Mouse (Mus musculus): ENCODE data around the gene AF067063. TPM values are rescaled to one million over a fixed set of nuclear protein-coding genes. Genes with fewer than 3 reads are reported as not detected.
A peak's percentile ranks its signal among the peaks of the same experiment; 100 is the strongest.
"Not testable (repeated sequence)": the region's sequence is repeated elsewhere in the genome, so short reads cannot be mapped to it uniquely, and the experiment has no call there.

AF067063 gene
- not detected for total RNA-seq (2021)
- long read RNA-seq, result 0 reads

- DNase-seq (ENCODE audit: low spot score in 2 of 2), result not testable (repeated sequence)
Observed at GRCm38 (mm10) chr13:119830116-119830515, at the start of gene AF067063. Gene AF067063, minus strand, starts transcription at chr13:119830216.

GRCm38 (mm10) chr13:119864395-119864999 lies 34.5 kb upstream of the AF067063 start:
- not testable (repeated sequence) for DNase-seq (ENCODE audit: low spot score in 2 of 2)

- DNase-seq (ENCODE audit: low spot score in 2 of 2), result not testable (repeated sequence)
Observed at GRCm38 (mm10) chr13:119862399-119862798, 32.4 kb upstream of the AF067063 start.

- DNase-seq (ENCODE audit: low spot score in 2 of 2), result peak in 1 of 2 experiments; percentile 15
Observed at GRCm38 (mm10) chr13:119839982-119840381, 10.0 kb upstream of the AF067063 start.

- DNase-seq (ENCODE audit: low spot score in 2 of 2), result peak; percentile 51 to 65
Observed at GRCm38 (mm10) chr13:119837719-119838337, 7.8 kb upstream of the AF067063 start.

GRCm38 (mm10) chr13:119836324-119836811 lies 6.4 kb upstream of the AF067063 start:
- DNase-seq (ENCODE audit: low spot score in 2 of 2), result peak; percentile 14 to 25

- DNase-seq (ENCODE audit: low spot score in 2 of 2), result peak; percentile 45 to 55
Observed at GRCm38 (mm10) chr13:119835320-119836056, 5.5 kb upstream of the AF067063 start, which contains the start of gene D13Ertd608e. Gene D13Ertd608e, plus strand, starts transcription at chr13:119836006.

GRCm38 (mm10) chr13:119817579-119818206 lies 12.3 kb downstream of the AF067063 start:
- DNase-seq (ENCODE audit: low spot score in 2 of 2), result no peak

GRCm38 (mm10) chr13:119816798-119817197 lies 13.2 kb downstream of the AF067063 start:
- no peak for DNase-seq (ENCODE audit: low spot score in 2 of 2)

- DNase-seq (ENCODE audit: low spot score in 2 of 2), result no peak
Observed at GRCm38 (mm10) chr13:119810031-119810430, 20.0 kb downstream of the AF067063 start.

GRCm38 (mm10) chr13:119808937-119809336 lies 21.1 kb downstream of the AF067063 start:
- no peak for DNase-seq (ENCODE audit: low spot score in 2 of 2)

- DNase-seq (ENCODE audit: low spot score in 2 of 2), result no peak
Observed at GRCm38 (mm10) chr13:119797656-119798055, 32.4 kb downstream of the AF067063 start.

- DNase-seq (ENCODE audit: low spot score in 2 of 2), result no peak
Observed at GRCm38 (mm10) chr13:119792791-119793404, 37.1 kb downstream of the AF067063 start.

- DNase-seq (ENCODE audit: low spot score in 2 of 2), result no peak
Observed at GRCm38 (mm10) chr13:119791580-119792135, 38.4 kb downstream of the AF067063 start.

GRCm38 (mm10) chr13:119790761-119791579 lies 39.0 kb downstream of the AF067063 start, which contains the start of gene Zfp131:
Gene Zfp131, minus strand, starts transcription at chr13:119790889.
- DNase-seq (ENCODE audit: low spot score in 2 of 2), result peak; percentile 87 to 91

GRCm38 (mm10) chr13:119789851-119790717 lies 39.9 kb downstream of the AF067063 start:
- peak; percentile 73 to 81 for DNase-seq (ENCODE audit: low spot score in 2 of 2)

- DNase-seq (ENCODE audit: low spot score in 2 of 2), result no peak
Observed at GRCm38 (mm10) chr13:119783581-119783980, 46.4 kb downstream of the AF067063 start.
